Mouse (Mus musculus) embryonic facial prominence, embryonic 14.5 days (tissue): ENCODE results near the gene Pkd1l1. TPM values are rescaled to one million over a fixed set of nuclear protein-coding genes. Genes with fewer than 3 reads are reported as not detected.

Experiments used
- ATAC-seq: fragments of 200-750 bp; cut with Nextera tagmentation; 2 replicates; pipeline ENCODE4 v1.8.0; 2017; ENCODE audit warnings: low read depth, moderate number of reproducible peaks, moderate TSS enrichment
- DNase-seq: peaks from one replicate; pipeline ENCODE4 v3.0.0-alpha.2; 2015; ENCODE audit warnings: low spot score
- H3K27ac ChIP-seq: fragments of 300-500 bp; sonication (generic); replicated peaks from 2 replicates; pipeline ENCODE4 v1.5.1; 2014; ENCODE audit warnings: low read depth, mild to moderate bottlenecking, low read length, moderate library complexity
- H3K27me3 ChIP-seq: fragments of 300-500 bp; sonication (generic); replicated peaks from 2 replicates; pipeline ENCODE4 v1.6.1; 2014; ENCODE audit warnings: low read length; ENCODE audit not compliant: control insufficient read depth, insufficient read depth
- H3K36me3 ChIP-seq: fragments of 300-500 bp; sonication (generic); 2 replicates; pipeline ENCODE4 v1.6.1; 2014; ENCODE audit warnings: low read length, mixed read lengths; ENCODE audit not compliant: control insufficient read depth, insufficient read depth
- H3K4me1 ChIP-seq: fragments of 300-500 bp; sonication (generic); 2 replicates; pipeline ENCODE4 v1.6.1; 2014; ENCODE audit warnings: antibody characterized with exemption, low read length; ENCODE audit not compliant: control insufficient read depth, insufficient read depth
- H3K4me2 ChIP-seq: fragments of 300-500 bp; sonication (generic); 2 replicates; pipeline ENCODE4 v1.6.1; 2014; ENCODE audit warnings: low read depth, mild to moderate bottlenecking, low read length, moderate library complexity, mixed read lengths
- H3K4me3 ChIP-seq: fragments of 300-500 bp; sonication (generic); 2 replicates; pipeline ENCODE4 v1.5.1; 2014; ENCODE audit warnings: low read depth, mild to moderate bottlenecking, low read length
- H3K9ac ChIP-seq: fragments of 300-500 bp; sonication (generic); 2 replicates; pipeline ENCODE4 v1.6.1; 2014; ENCODE audit warnings: low read depth, mild to moderate bottlenecking, low read length, moderate library complexity, mixed read lengths
- H3K9me3 ChIP-seq: fragments of 300-500 bp; sonication (generic); 2 replicates; pipeline ENCODE4 v1.6.1; 2016; ENCODE audit warnings: low read length; ENCODE audit not compliant: control insufficient read depth
- WGBS: fragments of 180-500 bp; shearing (Covaris S2); extraction: QIAGEN DNeasy Blood & Tissue Kit; methylation state at CpG from one replicate; pipeline ENCODE4 v1.1.7; 2014; 5-methylcytosine and 5-hydroxymethylcytosine counted together
- polyA plus RNA-seq: library from polyadenylated mRNA; unstranded; fragments of >200 nt; fragmentation: Nextera tagmentation; extraction: Ambion mirVana; gene quantifications from 2 replicates; pipeline ENCODE4 v1.2.1, GENCODE M21; 2014

Gene Pkd1l1
- polyA plus RNA-seq, 1 experiment from 2014 or later: 0.01 TPM

DNA sequence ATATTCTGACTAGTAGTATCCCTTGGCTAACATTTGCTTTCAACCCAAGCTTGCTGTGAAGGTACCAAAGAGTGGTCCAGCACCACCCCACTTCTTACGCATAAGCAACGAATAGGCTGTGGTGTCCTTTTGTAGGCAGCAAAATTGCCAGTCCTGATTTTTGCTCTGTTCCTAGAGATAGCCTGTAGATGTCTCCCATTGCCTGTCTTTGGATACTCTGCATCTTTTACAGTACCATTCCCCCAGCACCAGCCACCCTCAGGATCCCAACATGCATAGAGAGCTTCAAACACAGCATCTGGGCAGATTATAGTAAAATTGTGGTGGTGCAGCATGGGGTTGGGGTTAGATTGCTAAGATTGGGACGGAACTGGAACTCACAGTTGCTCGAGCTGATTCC, 15.0 kb upstream of the Pkd1l1 start:
- no peaks in the 10 kb centered on the region; the same call in 1 of the 2 replicates for H3K4me1 ChIP-seq
- DNase-seq (no peak), ATAC-seq (no peak)
- H3K36me3 ChIP-seq: peaks cover 19% of the 10 kb centered on the region
- no peaks in the 10 kb centered on the region for H3K27me3 ChIP-seq
- 61% methylated on average over 4 of the region's 4 CpGs for WGBS
- no peak overlapping the region for H3K9ac ChIP-seq
- H3K4me3 ChIP-seq: no peak overlapping the region
- H3K4me2 ChIP-seq: no peak overlapping the region
- no peak overlapping the region for H3K27ac ChIP-seq
- H3K9me3 ChIP-seq: 0 out of 2 replicates have a peak, but pooled peaks cover 6% of the 10 kb centered on the region

DNA sequence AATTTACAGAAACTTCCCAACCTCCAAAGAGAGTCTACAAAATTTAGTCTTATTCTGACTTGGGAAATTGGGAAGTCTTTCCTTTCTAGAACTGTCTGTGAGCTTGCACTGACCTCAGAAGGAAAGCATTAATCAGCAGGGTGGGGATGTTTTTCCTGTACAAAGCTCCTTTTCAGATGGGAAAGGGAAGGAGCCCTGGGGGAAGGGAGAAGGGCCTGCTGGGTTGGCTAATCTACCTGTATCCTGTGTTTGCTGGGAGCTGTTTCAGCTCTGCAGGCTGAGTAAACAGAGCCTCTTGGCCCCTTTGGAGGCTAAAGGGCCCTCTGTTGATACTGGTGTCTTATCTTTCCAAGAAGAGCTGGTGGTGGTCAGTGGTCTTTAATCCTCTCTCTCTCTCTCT, 13.0 kb upstream of the Pkd1l1 start:
- 0 out of 2 replicates have a peak, but pooled peaks cover 1% of the 10 kb centered on the region for H3K36me3 ChIP-seq
- no peak overlapping the region for H3K4me2 ChIP-seq
- H3K4me1 ChIP-seq: no peaks in the 10 kb centered on the region; the same call in 1 of the 2 replicates
- H3K4me3 ChIP-seq: no peak overlapping the region
- DNase-seq (peak; percentile 52), ATAC-seq (no peak)
- no peaks in the 10 kb centered on the region for H3K9me3 ChIP-seq
- H3K27ac ChIP-seq: no peak overlapping the region
- no peak overlapping the region for H3K9ac ChIP-seq
- H3K27me3 ChIP-seq: no peaks in the 10 kb centered on the region

- H3K4me2 ChIP-seq: no peak overlapping the region
- no peak overlapping the region for H3K4me3 ChIP-seq
- no peaks in the 10 kb centered on the region for H3K27me3 ChIP-seq
- H3K4me1 ChIP-seq: no peaks in the 10 kb centered on the region; the same call in 1 of the 2 replicates
- no peaks in the 10 kb centered on the region for H3K36me3 ChIP-seq
- H3K27ac ChIP-seq: no peak overlapping the region
- ATAC-seq (no peak), DNase-seq (peak; percentile 85)
- H3K9me3 ChIP-seq: no peaks in the 10 kb centered on the region
- no peak overlapping the region for H3K9ac ChIP-seq
- WGBS: 42% methylated on average over 6 of the region's 6 CpGs
Measured at GRCm38 (mm10) chr11:8983237-8983861, 10.3 kb upstream of the Pkd1l1 start.

GRCm38 (mm10) chr11:8978154-8978553, 5.1 kb upstream of the Pkd1l1 start:
- H3K36me3 ChIP-seq: no peaks in the 10 kb centered on the region
- no peaks in the 10 kb centered on the region for H3K9me3 ChIP-seq
- H3K4me2 ChIP-seq: no peak overlapping the region
- no peaks in the 10 kb centered on the region for H3K4me1 ChIP-seq
- H3K4me3 ChIP-seq: no peak overlapping the region
- H3K27ac ChIP-seq: no peak overlapping the region
- 78% methylated on average over 4 of the region's 4 CpGs for WGBS
- H3K9ac ChIP-seq: no peak overlapping the region
- DNase-seq: no peak
- ATAC-seq: no peak
- H3K27me3 ChIP-seq: no peaks in the 10 kb centered on the region; the same call in 1 of the 2 replicates

DNA sequence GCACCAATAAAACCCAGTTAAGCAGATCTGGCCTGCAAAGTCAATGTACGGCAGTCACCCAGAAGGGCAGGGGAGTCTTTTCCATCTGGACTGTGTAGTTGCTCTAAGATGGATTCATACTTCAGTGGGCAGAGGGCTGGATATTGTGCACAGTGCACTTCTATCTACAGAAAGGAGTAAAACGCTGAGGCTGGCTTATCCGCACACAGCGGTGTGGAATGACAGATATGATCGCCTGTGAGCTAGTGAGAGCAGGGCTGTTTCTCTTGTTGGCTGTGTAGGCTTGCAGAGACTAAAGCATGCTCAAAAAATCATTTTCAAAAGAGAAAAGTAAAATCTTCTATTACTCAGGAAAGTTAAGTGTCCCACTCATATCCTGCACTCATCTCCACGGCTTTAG, 973 bp downstream of the Pkd1l1 start:
- no peak for DNase-seq
- no peak for ATAC-seq
- H3K4me2 ChIP-seq: no peak overlapping the region
- H3K36me3 ChIP-seq: no peaks in the 10 kb centered on the region
- no peaks in the 10 kb centered on the region for H3K9me3 ChIP-seq
- H3K4me1 ChIP-seq: no peaks in the 10 kb centered on the region
- no peak overlapping the region for H3K27ac ChIP-seq
- no peak overlapping the region for H3K4me3 ChIP-seq
- H3K9ac ChIP-seq: no peak overlapping the region
- H3K27me3 ChIP-seq: no peaks in the 10 kb centered on the region
- 83% methylated on average over 6 of the region's 6 CpGs for WGBS

GRCm38 (mm10) chr11:8970509-8970908, 2.6 kb downstream of the Pkd1l1 start:
- H3K27me3 ChIP-seq: no peaks in the 10 kb centered on the region

GRCm38 (mm10) chr11:8968094-8968493, 5.0 kb downstream of the Pkd1l1 start:
- Histone ChIP-seq H3K4me2 (no peak overlapping the region), H3K9ac (no peak overlapping the region), H3K27me3 (no peaks in the 10 kb centered on the region), H3K4me3 (no peak overlapping the region), H3K27ac (no peak overlapping the region), H3K4me1 (no peaks in the 10 kb centered on the region), H3K9me3 (no peaks in the 10 kb centered on the region), H3K36me3 (no peaks in the 10 kb centered on the region)
- ATAC-seq (no peak), DNase-seq (no peak)
- 97% methylated on average over 7 of the region's 7 CpGs for WGBS

More at GRCm38 (mm10) chr11:8970509-8970908, 2.6 kb downstream of the Pkd1l1 start:
- ATAC-seq (no peak), DNase-seq (no peak)
- 63% methylated on average over 9 of the region's 9 CpGs for WGBS
- Histone ChIP-seq H3K9me3 (no peaks in the 10 kb centered on the region), H3K27ac (no peak overlapping the region), H3K4me3 (no peak overlapping the region), H3K36me3 (no peaks in the 10 kb centered on the region), H3K9ac (no peak overlapping the region), H3K4me1 (no peaks in the 10 kb centered on the region), H3K4me2 (no peak overlapping the region)

GRCm38 (mm10) chr11:8958572-8958971, 14.5 kb downstream of the Pkd1l1 start:
- 27% methylated on average over 10 of the region's 10 CpGs for WGBS
- no peak overlapping the region for H3K4me3 ChIP-seq
- ATAC-seq: peak; percentile 82

DNA sequence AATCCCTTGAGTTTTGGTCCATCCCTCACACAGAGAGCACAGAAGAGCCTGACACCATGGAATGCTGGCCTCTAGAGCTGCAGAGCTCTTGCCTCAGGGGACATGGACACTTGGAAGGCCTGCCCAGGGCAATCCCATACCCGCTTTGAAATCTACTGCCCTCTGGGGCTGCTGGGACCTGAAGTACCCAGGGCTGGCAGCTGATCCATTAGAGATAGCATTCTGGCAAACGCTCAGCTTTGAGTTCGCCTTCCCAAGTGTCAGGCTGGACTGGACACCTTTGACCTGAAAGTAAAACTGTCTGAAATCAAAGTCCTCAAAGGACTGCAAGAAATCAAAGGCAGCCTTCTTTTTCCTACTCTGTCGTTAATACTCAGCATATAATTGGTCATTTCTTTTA, 15.0 kb downstream of the Pkd1l1 start:
- no peak overlapping the region for H3K9ac ChIP-seq
- no peak overlapping the region for H3K4me2 ChIP-seq
- no peak overlapping the region for H3K4me3 ChIP-seq
- ATAC-seq (no peak), DNase-seq (no peak)
- no peaks in the 10 kb centered on the region for H3K27me3 ChIP-seq
- no peaks in the 10 kb centered on the region for H3K36me3 ChIP-seq
- peak overlapping the region; percentile 45 for H3K27ac ChIP-seq
- H3K9me3 ChIP-seq: no peaks in the 10 kb centered on the region
- H3K4me1 ChIP-seq: peaks cover 4% of the 10 kb centered on the region; the same call in 1 of the 2 replicates
- 20% methylated on average over 4 of the region's 4 CpGs for WGBS

More at GRCm38 (mm10) chr11:8958572-8958971, 14.5 kb downstream of the Pkd1l1 start:
- Histone ChIP-seq H3K9ac (no peak overlapping the region), H3K4me2 (no peak overlapping the region), H3K4me1 (peaks cover 4% of the 10 kb centered on the region; the same call in 1 of the 2 replicates), H3K27me3 (no peaks in the 10 kb centered on the region), H3K36me3 (no peaks in the 10 kb centered on the region), H3K27ac (peak overlapping the region; percentile 59), H3K9me3 (no peaks in the 10 kb centered on the region)
- peak; percentile 83 for DNase-seq
